Mouse (Mus musculus) testis, adult 2 months (tissue): ENCODE measurements around the gene Irgq. TPM values are rescaled to one million over a fixed set of nuclear protein-coding genes. Genes with fewer than 3 reads are reported as not detected.

Experiments
- H3K27ac ChIP-seq: fragments of 200-500 bp; 2 replicates; pipeline ENCODE4 v1.5.1; 2012; ENCODE audit warnings: low read depth, low read length; ENCODE audit not compliant: control insufficient read depth, insufficient read depth
- H3K27me3 ChIP-seq: fragments of 200-500 bp; 2 replicates; pipeline ENCODE4 v1.6.1; 2012; ENCODE audit warnings: mild to moderate bottlenecking, low read length, moderate library complexity; ENCODE audit not compliant: control insufficient read depth, insufficient read depth
- H3K36me3 ChIP-seq: fragments of 200-500 bp; 2 replicates; pipeline ENCODE4 v1.6.1; 2012; ENCODE audit warnings: mild to moderate bottlenecking, low read length; ENCODE audit not compliant: control insufficient read depth, insufficient read depth
- H3K4me1 ChIP-seq: fragments of 200-500 bp; 2 replicates; pipeline ENCODE4 v1.6.1; 2012; ENCODE audit warnings: low read length; ENCODE audit not compliant: control insufficient read depth, insufficient read depth
- H3K4me3 ChIP-seq: fragments of 200-500 bp; 2 replicates; pipeline ENCODE4 v1.5.1; 2012; ENCODE audit warnings: low read depth, mild to moderate bottlenecking, low read length, moderate library complexity, mixed read lengths; ENCODE audit not compliant: control insufficient read depth
- CTCF ChIP-seq: fragments of 200-500 bp; IDR thresholded peaks from 2 replicates; pipeline ENCODE4 v1.5.1; 2012; ENCODE audit warnings: low read depth, mild to moderate bottlenecking, inconsistent platforms, low read length, moderate library complexity; ENCODE audit not compliant: control insufficient read depth, insufficient read depth, insufficient replicate concordance
- POLR2A ChIP-seq: fragments of 200-500 bp; IDR thresholded peaks from 2 replicates; pipeline ENCODE4 v1.6.1; 2012; ENCODE audit warnings: low read depth, mild to moderate bottlenecking, inconsistent platforms, low read length, moderate library complexity; ENCODE audit not compliant: control insufficient read depth
- polyA plus RNA-seq: library from polyadenylated mRNA; depleted of rRNA; stranded (reverse); fragments of >200 nt; gene quantifications from 2 replicates; pipeline ENCODE4 v1.2.3, GENCODE M21; 2012

Irgq gene
- polyA plus RNA-seq, 1 experiment = 2.2 TPM

DNA sequence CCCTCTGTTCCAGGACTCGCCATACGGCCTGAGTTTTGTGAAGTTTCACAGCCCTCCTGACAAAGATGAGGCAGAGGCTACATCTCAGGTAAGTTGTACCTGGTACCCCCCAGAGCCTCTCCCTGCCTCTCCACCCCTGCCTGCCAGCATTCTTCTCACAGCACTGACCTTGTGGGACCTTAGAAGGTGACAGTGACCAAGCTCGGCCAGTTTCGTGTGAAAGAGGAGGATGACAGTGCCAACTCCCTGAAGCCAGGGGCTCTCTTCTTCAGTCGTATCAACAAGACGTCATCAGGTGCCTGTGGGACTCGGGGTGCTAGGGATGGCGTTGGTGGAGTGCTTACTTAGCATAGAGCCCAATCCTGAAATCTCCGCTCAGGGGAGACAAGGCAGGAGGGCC, 35.7 kb downstream of the Irgq start:
- peaks cover 4% of the 10 kb centered on the region for H3K4me1 ChIP-seq
- no peak overlapping the region for H3K27ac ChIP-seq
- TF ChIP-seq POLR2A (no peak), CTCF (no peak)
- peaks cover 1% of the 10 kb centered on the region for H3K36me3 ChIP-seq
- H3K4me3 ChIP-seq = no peak overlapping the region
- no peaks in the 10 kb centered on the region for H3K27me3 ChIP-seq

DNA sequence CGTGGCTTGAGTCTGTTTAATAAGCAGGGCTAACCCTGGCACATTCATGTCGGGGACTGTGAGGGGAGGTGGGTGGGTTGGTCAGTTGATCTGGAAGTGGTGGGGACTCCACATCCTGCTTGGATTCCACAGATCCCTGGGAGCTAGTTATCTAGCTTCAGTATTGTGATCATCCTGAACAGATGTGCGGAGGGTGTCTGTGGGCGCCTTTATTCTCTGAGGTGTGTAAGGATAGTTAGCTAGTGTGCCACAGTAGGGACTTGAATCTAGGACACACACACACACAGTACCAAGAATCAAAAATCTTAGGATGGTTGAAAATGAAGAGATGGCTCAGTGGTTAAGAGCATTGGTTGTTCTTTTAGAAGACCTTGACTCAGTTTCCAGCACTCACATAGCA, 38.0 kb downstream of the Irgq start:
- Histone ChIP-seq H3K4me1 (peaks cover 1% of the 10 kb centered on the region; the same call in 1 of the 2 replicates), H3K36me3 (peaks cover 1% of the 10 kb centered on the region; the same call in 1 of the 2 replicates)
- TF ChIP-seq CTCF = no peak
- TF ChIP-seq POLR2A = no peak

DNA sequence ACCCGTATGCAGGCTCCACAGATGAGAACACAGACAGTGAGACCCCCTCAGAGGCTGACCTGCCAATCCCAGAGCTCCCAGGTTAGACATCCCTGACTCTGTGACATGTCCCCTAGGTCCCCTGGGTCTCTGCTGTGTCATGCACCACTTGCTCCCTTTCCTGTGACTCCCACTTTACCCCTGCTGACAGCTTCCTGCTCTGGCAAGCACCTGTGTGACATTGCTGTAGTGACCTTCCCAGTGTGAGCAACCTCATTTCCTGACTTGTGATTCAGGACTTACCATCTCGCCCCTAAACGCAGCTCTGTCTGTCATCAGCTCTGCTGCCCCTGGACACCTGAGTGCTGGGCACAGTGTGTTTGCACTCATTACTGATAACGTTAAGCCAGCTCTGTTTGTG, 40.6 kb downstream of the Irgq start:
- Histone ChIP-seq H3K27me3 (no peaks in the 10 kb centered on the region), H3K4me3 (no peak overlapping the region), H3K36me3 (peaks cover 1% of the 10 kb centered on the region; the same call in 1 of the 2 replicates), H3K27ac (no peak overlapping the region), H3K4me1 (no peaks in the 10 kb centered on the region)
- no peak for TF ChIP-seq CTCF
- TF ChIP-seq POLR2A = no peak

More for the DNA sequence above, 38.0 kb downstream of the Irgq start:
- H3K27ac ChIP-seq = no peak overlapping the region
- no peaks in the 10 kb centered on the region for H3K27me3 ChIP-seq
- H3K4me3 ChIP-seq = no peak overlapping the region

GRCm38 (mm10) chr7:24572455-24572854, 42.0 kb downstream of the Irgq start:
- Histone ChIP-seq H3K4me3 (no peak overlapping the region), H3K36me3 (no peaks in the 10 kb centered on the region), H3K27ac (no peak overlapping the region), H3K4me1 (no peaks in the 10 kb centered on the region), H3K27me3 (no peaks in the 10 kb centered on the region)
- TF ChIP-seq POLR2A (no peak), CTCF (no peak)

- TF ChIP-seq POLR2A (no peak), CTCF (no peak)
- no peaks in the 10 kb centered on the region for H3K27me3 ChIP-seq
- H3K4me3 ChIP-seq = no peak overlapping the region
- H3K4me1 ChIP-seq = no peaks in the 10 kb centered on the region
- no peaks in the 10 kb centered on the region for H3K36me3 ChIP-seq
- no peak overlapping the region for H3K27ac ChIP-seq
These were observed 43.8 kb downstream of the Irgq start for GRCm38 (mm10) chr7:24574224-24574796.

DNA sequence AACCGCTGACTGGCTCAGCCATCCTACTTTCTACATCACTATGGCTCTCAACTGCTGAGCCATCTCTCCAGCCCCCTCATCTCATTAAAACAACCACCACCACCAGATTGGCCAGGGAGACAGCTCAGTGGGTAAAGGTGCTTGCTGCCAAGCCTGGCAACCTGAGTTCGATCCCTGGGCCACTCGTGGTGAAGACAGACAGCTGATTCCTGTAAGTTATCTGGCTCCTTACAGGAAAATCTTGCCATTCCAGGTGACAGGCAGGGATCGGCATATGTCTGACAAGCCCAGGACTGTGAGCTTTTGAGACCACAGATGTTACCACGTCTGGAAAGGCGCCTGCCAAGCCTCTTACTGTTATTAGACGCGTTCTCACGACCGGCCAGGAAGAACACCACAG, 47.3 kb downstream of the Irgq start:
- Histone ChIP-seq H3K4me1 (no peaks in the 10 kb centered on the region), H3K4me3 (no peak overlapping the region), H3K36me3 (no peaks in the 10 kb centered on the region), H3K27me3 (no peaks in the 10 kb centered on the region), H3K27ac (no peak overlapping the region)
- TF ChIP-seq CTCF (no peak), POLR2A (no peak)

DNA sequence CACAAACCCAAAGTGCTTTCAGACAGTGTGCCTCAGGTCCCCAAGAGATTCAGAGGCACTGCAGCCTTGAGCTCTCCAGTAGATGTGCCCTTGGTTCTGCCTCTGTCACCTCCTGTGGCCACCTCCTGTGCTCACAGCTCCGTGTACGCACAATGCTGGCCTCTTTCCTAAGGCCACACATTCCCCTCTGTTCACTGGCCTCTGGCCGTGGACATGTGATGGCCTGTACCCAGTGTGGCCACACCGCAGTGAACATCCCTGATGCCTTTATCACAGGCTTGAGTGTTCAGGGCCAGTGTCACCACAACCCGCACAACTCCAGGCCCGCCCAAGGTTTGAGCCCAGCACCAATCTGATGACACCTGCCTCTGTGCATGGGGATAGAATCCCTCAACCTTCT, 54.4 kb downstream of the Irgq start:
- Histone ChIP-seq H3K27me3 (no peaks in the 10 kb centered on the region), H3K36me3 (no peaks in the 10 kb centered on the region), H3K4me1 (peaks cover 8% of the 10 kb centered on the region), H3K27ac (no peak overlapping the region), H3K4me3 (no peak overlapping the region)
- no peak for TF ChIP-seq POLR2A
- TF ChIP-seq CTCF = no peak

- Histone ChIP-seq H3K27ac (no peak overlapping the region), H3K36me3 (no peaks in the 10 kb centered on the region), H3K4me3 (no peak overlapping the region), H3K4me1 (peaks cover 8% of the 10 kb centered on the region), H3K27me3 (no peaks in the 10 kb centered on the region)
- no peak for TF ChIP-seq CTCF
- TF ChIP-seq POLR2A = no peak
These were observed 55.5 kb downstream of the Irgq start for GRCm38 (mm10) chr7:24585995-24586394.
